Comparison of ENCODE assay signal across 9 mouse cellular contexts in the genomic region with DNA sequence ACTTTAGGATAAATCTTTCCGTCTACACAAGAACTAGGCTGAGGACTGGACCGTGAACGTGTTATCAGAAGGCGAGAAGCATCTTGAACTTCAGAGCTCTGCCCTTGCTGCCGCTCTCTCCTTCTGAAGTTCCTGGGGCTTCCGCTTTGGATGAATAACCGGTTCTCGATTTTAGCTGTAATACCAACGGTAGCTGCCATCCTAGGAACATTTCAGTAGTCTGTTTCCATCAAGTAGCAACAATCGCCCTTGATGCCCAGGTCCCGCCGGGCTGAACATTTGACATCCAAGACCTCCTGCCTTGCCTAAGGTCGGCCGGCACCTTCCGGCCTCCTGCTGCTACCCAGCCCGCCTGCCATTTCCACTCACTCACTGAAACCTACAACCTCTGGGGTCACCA. TPM values are rescaled to one million over a fixed set of nuclear protein-coding genes. Genes with fewer than 3 reads are reported as not detected.
A peak's percentile ranks its signal among the peaks of the same experiment; 100 is the strongest.
DNase-seq lines count a peak whose midpoint lies in the region; ATAC-seq and TF ChIP-seq lines count a peak whose summit lies in the region.
"Had no signal": no experiment of that assay in that cellular context is flagged by ENCODE, and none has a peak within 500 bp of the region (broad histone marks: within the 10 kb centered on the region; RNA-seq: fewer than 3 reads in every experiment).

No protein-coding gene starts in this region.

- H3K36me3 ChIP-seq in forebrain, embryonic 12.5 days (replicated peaks) = no peaks in the 10 kb centered on the region
- H3K36me3 ChIP-seq in kidney, embryonic 16.5 days (ENCODE audit: insufficient read depth, low read length) = no peaks in the 10 kb centered on the region
- H3K36me3 ChIP-seq in midbrain, postnatal 0 days (ENCODE audit: insufficient read depth, low read length) = no peaks in the 10 kb centered on the region

- H3K9ac ChIP-seq in forebrain, embryonic 12.5 days = no peak overlapping the region
- H3K9ac ChIP-seq in kidney, embryonic 16.5 days (replicated peaks; ENCODE audit: low read length) = peak overlapping the region; percentile 79
- no peak overlapping the region for H3K9ac ChIP-seq in midbrain, postnatal 0 days (replicated peaks; ENCODE audit: low read length, poor library complexity, severe bottlenecking)

- WGBS in forebrain, embryonic 12.5 days = under 1% methylated on average over 16 of the region's 16 CpGs
- WGBS in kidney, embryonic 16.5 days = under 1% methylated on average over 16 of the region's 16 CpGs
- 5% methylated on average over 16 of the region's 16 CpGs for WGBS in midbrain, postnatal 0 days

- peak; percentile 11 to 14 for DNase-seq in cerebellum, postnatal 10 days
- no peak for DNase-seq in cerebellum, adult 9-10 months
- no peak for DNase-seq in midbrain, postnatal 0 days (ENCODE audit: low spot score)
- no peak for DNase-seq in layer of hippocampus, postnatal 14 days (ENCODE audit: low spot score in 2 of 2)
- no peak for DNase-seq in spleen, postnatal 14 days (ENCODE audit: low spot score in 2 of 2)
- DNase-seq: thymus, adult 2 months had no signal

- H3K27ac ChIP-seq in forebrain, embryonic 12.5 days = no peak overlapping the region
- peak overlapping the region; percentile 95 for H3K27ac ChIP-seq in kidney, embryonic 16.5 days (ENCODE audit: low read length)
- H3K27ac ChIP-seq in midbrain, postnatal 0 days (ENCODE audit: low read depth, low read length) = no peak overlapping the region

- TF ChIP-seq CTCF in midbrain, postnatal 0 days (IDR thresholded peaks at IDR 0.05) = no peak

- peak overlapping the region; percentile 83 for H3K4me2 ChIP-seq in forebrain, embryonic 12.5 days
- peak overlapping the region; percentile 87 for H3K4me2 ChIP-seq in kidney, embryonic 16.5 days (replicated peaks; ENCODE audit: low read depth, low read length)
- peak overlapping the region; percentile 82 for H3K4me2 ChIP-seq in midbrain, postnatal 0 days (ENCODE audit: low read depth, low read length, poor library complexity, severe bottlenecking)

- peak overlapping the region; percentile 69 for H3K4me3 ChIP-seq in forebrain, embryonic 12.5 days (replicated peaks)
- H3K4me3 ChIP-seq in kidney, embryonic 16.5 days (ENCODE audit: low read length) = peak overlapping the region; percentile 56
- H3K4me3 ChIP-seq in midbrain, postnatal 0 days (ENCODE audit: low read depth, low read length) = no peak overlapping the region

- no peaks in the 10 kb centered on the region for H3K9me3 ChIP-seq in forebrain, embryonic 12.5 days
- no peaks in the 10 kb centered on the region for H3K9me3 ChIP-seq in kidney, embryonic 16.5 days (ENCODE audit: low read length)
- H3K9me3 ChIP-seq in midbrain, postnatal 0 days (ENCODE audit: low read length) = no peaks in the 10 kb centered on the region

- H3K27me3 ChIP-seq in forebrain, embryonic 12.5 days = peaks cover 76% of the 10 kb centered on the region
- peaks cover 24% of the 10 kb centered on the region; the same call in 1 of the 2 replicates for H3K27me3 ChIP-seq in kidney, embryonic 16.5 days (ENCODE audit: insufficient read depth, low read length)
- peaks cover 49% of the 10 kb centered on the region for H3K27me3 ChIP-seq in midbrain, postnatal 0 days (ENCODE audit: insufficient read depth, low read length)

- ATAC-seq in forebrain, embryonic 12.5 days (ENCODE audit: low FRiP score) = no peak
- no peak for ATAC-seq in kidney, embryonic 16.5 days (ENCODE audit: low FRiP score, low TSS enrichment)
- no peak for ATAC-seq in midbrain, postnatal 0 days (ENCODE audit: low FRiP score)
- ATAC-seq in megakaryocyte, adult 5-6 weeks (ENCODE audit: poor library complexity, severe bottlenecking) = no peak

- peaks cover 73% of the 10 kb centered on the region for H3K4me1 ChIP-seq in forebrain, embryonic 12.5 days
- H3K4me1 ChIP-seq in kidney, embryonic 16.5 days (ENCODE audit: insufficient read depth, low read length) = peaks cover 32% of the 10 kb centered on the region
- 0 out of 2 replicates have a peak, but pooled peaks cover 8% of the 10 kb centered on the region for H3K4me1 ChIP-seq in midbrain, postnatal 0 days (ENCODE audit: insufficient read depth, low read length)

RNA-seq across cellular contexts. Expression of gene Mecom, which starts 37.7 kb away (rescaled TPM):
- 12.1 and 12.2 TPM in 2 replicates for polyA plus RNA-seq in forebrain, embryonic 12.5 days (2016; fragmentation: Nextera tagmentation; extraction: Ambion mirVana)
- polyA plus RNA-seq in kidney, embryonic 16.5 days (2015; fragmentation: Nextera tagmentation; extraction: Ambion mirVana) = 78.3 and 80.4 TPM in 2 replicates
- 4.7 and 5.1 TPM in 2 replicates for total RNA-seq in midbrain, postnatal 0 days (2014; rRNA removed)
- polyA plus RNA-seq in midbrain, postnatal 0 days (2015; fragmentation: Nextera tagmentation; extraction: Ambion mirVana) = 2.0 and 2.6 TPM in 2 replicates
- 0.07 TPM in 1 of 2 replicates, not detected in the other for total RNA-seq in megakaryocyte, adult 5-6 weeks (2015)
- not detected in 2 replicates for total RNA-seq in megakaryocyte, adult 5-6 weeks (2017)
- 1 to 10 TPM; 5.0 to 6.9 TPM for total RNA-seq in layer of hippocampus, postnatal 14 days (2021)

Comparison
In these comparisons a context has a peak if more than half of its experiments do, and no peak if none do; other contexts are left out.
1. DNase-seq: peak in cerebellum, postnatal 10 days (2 of 2); none in cerebellum, adult 9-10 months (single experiment), midbrain, postnatal 0 days (single experiment), layer of hippocampus, postnatal 14 days (0 of 2) and spleen, postnatal 14 days (0 of 2).
2. Peak in every context shown above with its lines, with median percentiles within 50 percentile points of each other: H3K4me2 ChIP-seq.